Mouse (Mus musculus) embryonic fibroblast, embryonic 13.5 days (primary cell): Measurements from ENCODE around the gene Aldoc.

ENCODE experiments used
- CTCF ChIP-seq: IDR thresholded peaks from 2 replicates; pipeline ENCODE4 v1.5.1; 2011; ENCODE audit warnings: mild to moderate bottlenecking, control low read depth, low read length, moderate library complexity, borderline replicate concordance; ENCODE audit not compliant: insufficient read depth
- POLR2A ChIP-seq: IDR thresholded peaks from 2 replicates; pipeline ENCODE4 v1.6.1; 2011; ENCODE audit warnings: low read depth, mild to moderate bottlenecking, control low read depth, low read length, moderate library complexity

GRCm38 (mm10) chr11:78372610-78373009 lies 49.8 kb downstream of the Aldoc start:
- TF ChIP-seq POLR2A: no peak
- TF ChIP-seq CTCF: no peak
